Mouse (Mus musculus): Measurements from ENCODE around the gene Ewsr1. TPM values are rescaled to one million over a fixed set of nuclear protein-coding genes. Genes with fewer than 3 reads are reported as not detected.

Ewsr1 gene
- polyA plus RNA-seq, 1 experiment from 2014 or later: 680 TPM

DNA sequence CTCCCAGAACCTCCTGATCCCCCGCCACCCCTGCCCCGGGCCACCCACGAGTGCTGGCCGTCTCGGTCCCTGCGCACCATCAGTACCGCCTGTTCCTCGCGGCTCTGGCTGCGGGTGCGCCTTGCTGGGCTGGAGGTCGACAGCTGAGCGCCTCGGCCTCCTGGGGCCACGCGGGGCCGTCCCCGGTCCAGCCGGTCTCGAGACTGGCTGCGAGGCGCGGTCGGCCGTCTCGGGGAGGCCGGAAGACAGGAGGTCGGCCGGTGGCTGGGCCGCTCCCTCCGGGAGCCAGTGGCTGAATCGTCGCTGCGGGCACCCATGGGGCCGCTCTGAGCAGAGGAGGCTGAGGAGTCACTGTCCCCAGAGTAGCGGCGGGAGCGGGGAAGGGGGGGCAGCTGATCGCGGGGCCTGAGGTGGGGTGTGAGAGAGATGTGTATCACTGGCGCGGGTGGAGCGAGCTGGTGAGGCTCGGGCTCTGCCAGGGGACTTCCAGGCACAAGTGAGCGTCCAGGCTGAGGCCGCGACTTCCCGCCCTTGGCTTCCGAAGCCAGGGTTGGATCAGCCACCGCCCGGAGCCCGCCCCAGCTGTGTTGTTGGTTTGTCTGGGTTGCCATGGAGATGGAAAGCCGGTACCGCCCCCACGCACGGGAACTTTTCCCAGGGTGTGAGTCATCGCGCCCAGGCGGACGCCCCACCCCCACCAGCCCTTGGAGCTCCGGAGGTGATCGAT is 37.5 kb downstream of the Ewsr1 start:
- peak; percentile 94 for DNase-seq (ENCODE audit: low spot score)
- peaks cover 2% of the 10 kb centered on the region; the same call in 1 of the 2 replicates for H3K9me3 ChIP-seq
- H3K4me1 ChIP-seq: peaks cover 66% of the 10 kb centered on the region
- 2% methylated on average over 62 of the region's 62 CpGs for WGBS
- H3K4me3 ChIP-seq: peak overlapping the region; percentile 60
- peak overlapping the region; percentile 71 for H3K27ac ChIP-seq
- peaks cover 82% of the 10 kb centered on the region for H3K27me3 ChIP-seq (ENCODE audit: insufficient read depth, poor library complexity, severe bottlenecking)
- 0 out of 2 replicates have a peak, but pooled peaks cover 8% of the 10 kb centered on the region for H3K36me3 ChIP-seq

DNA sequence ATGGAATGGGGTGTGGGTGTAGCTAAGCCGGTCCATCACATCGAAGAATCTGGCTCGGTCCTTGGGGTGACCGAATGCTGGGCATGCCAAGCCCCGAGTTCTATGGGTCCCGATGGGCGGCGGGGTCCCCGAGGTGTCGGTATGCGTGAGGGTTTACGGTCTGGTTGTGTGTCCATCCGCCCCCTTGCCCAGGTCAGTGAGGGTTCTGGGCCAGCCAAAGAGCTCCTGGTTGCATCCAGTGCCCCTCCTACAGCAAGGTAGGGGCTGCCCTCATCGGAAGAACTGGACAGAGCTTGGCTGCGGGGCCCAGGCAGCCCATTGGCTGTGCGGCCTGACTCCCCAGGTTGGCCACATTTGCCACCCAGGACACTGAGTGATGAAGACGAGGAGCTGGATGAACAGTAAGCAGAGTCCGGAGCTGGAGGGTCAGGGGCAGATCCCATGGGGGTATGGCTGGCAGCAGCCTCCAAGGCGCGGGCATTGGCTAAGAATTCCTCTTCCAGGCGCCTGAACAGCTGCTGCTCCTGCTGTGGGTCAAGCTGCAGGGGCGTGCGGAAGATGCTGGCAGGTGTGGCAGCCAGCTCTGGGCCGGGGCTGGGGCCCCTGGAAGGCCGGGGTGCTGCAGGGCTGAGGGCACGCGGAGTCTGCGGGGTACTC is 38.2 kb downstream of the Ewsr1 start:
- Histone ChIP-seq H3K27me3 (ENCODE audit: insufficient read depth, poor library complexity, severe bottlenecking) (peaks cover 89% of the 10 kb centered on the region), H3K4me1 (peaks cover 73% of the 10 kb centered on the region), H3K27ac (peak overlapping the region; percentile 71; the same call in 1 of the 2 replicates), H3K4me3 (peak overlapping the region; percentile 60), H3K36me3 (0 out of 2 replicates have a peak, but pooled peaks cover 8% of the 10 kb centered on the region), H3K9me3 (peaks cover 2% of the 10 kb centered on the region; the same call in 1 of the 2 replicates)
- 55% methylated on average over 28 of the region's 28 CpGs for WGBS
- DNase-seq (ENCODE audit: low spot score): no peak

DNA sequence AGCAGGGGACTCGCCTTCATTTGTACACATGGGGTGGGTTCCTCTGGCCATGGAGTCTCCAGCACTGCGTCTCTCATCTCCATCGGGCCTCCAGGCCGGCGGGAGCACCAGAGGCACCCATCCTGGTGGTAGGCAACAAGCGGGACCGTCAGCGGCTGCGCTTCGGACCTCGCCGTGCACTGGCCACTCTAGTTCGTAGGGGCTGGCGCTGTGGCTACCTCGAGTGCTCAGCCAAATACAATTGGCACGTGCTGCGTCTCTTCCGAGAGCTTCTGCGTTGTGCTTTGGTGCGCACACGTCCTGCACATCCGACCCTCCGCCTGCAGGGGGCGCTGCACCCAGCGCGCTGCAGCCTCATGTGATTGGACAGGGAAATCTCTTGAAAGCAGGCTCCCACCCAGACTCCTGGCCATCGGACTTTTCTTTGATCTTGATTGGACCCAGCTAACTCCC is 39.3 kb downstream of the Ewsr1 start:
- WGBS: 11% methylated on average over 27 of the region's 27 CpGs

DNA sequence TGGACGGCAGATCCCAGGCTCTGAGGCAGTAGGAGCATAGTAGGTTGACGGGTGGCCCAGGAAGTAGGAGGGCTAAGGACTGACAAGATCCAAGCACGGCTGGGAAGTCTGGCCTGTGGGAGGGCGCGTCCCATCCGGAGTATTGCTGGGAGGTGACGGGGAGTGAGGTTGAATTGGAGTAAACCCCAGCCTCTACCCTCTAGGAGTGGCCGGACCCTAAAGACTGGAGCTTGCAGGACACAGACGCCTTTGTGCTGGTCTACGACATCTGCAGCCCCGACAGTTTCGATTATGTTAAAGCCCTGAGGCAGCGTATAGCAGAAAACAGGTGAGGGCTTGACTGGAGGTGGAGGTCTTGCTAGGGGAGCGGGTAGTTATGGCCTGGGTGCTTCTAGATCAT is 39.8 kb downstream of the Ewsr1 start:
- 29% methylated on average over 14 of the region's 14 CpGs for WGBS
- Histone ChIP-seq H3K4me1 (peaks cover 72% of the 10 kb centered on the region), H3K27ac (no peak overlapping the region), H3K9me3 (peaks cover 2% of the 10 kb centered on the region; the same call in 1 of the 2 replicates), H3K36me3 (0 out of 2 replicates have a peak, but pooled peaks cover 8% of the 10 kb centered on the region), H3K27me3 (ENCODE audit: insufficient read depth, poor library complexity, severe bottlenecking) (peaks cover 94% of the 10 kb centered on the region), H3K4me3 (no peak overlapping the region)
- DNase-seq (ENCODE audit: low spot score): no peak

More for the DNA sequence above, 39.3 kb downstream of the Ewsr1 start:
- DNase-seq (ENCODE audit: low spot score): no peak
- Histone ChIP-seq H3K9me3 (peaks cover 2% of the 10 kb centered on the region; the same call in 1 of the 2 replicates), H3K4me1 (peaks cover 77% of the 10 kb centered on the region), H3K27ac (no peak overlapping the region), H3K36me3 (0 out of 2 replicates have a peak, but pooled peaks cover 8% of the 10 kb centered on the region), H3K4me3 (0 out of 2 replicates have a peak overlapping the region, but pooled peaks have one; percentile 25), H3K27me3 (ENCODE audit: insufficient read depth, poor library complexity, severe bottlenecking) (peaks cover 99% of the 10 kb centered on the region)

DNA sequence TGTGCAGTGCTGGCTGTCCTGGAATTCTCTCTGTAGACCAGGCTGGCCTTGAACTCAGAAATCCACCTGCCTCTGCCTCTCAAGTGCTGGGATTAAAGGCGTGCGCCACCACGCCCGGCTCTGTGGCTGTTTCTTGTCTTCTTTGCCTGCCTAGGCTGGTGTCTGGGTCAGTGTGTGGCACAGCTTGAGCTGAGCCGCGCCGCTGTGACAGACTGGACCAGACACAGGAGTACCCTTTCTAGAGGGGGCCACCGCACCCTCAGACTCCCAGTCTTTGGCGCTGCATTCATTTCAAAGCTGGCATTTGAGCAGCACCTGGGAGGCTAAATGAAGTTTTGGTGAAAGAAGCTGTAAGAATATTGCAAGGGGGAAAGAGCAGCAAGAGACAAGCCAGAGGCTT is 40.3 kb downstream of the Ewsr1 start:
- H3K4me3 ChIP-seq: no peak overlapping the region; the same call in 1 of the 2 replicates
- no peak for DNase-seq (ENCODE audit: low spot score)
- WGBS: 36% methylated on average over 9 of the region's 9 CpGs
- peaks cover 2% of the 10 kb centered on the region; the same call in 1 of the 2 replicates for H3K9me3 ChIP-seq
- H3K27ac ChIP-seq: no peak overlapping the region
- peaks cover 92% of the 10 kb centered on the region for H3K27me3 ChIP-seq (ENCODE audit: insufficient read depth, poor library complexity, severe bottlenecking)
- peaks cover 67% of the 10 kb centered on the region for H3K4me1 ChIP-seq
- 0 out of 2 replicates have a peak, but pooled peaks cover 8% of the 10 kb centered on the region for H3K36me3 ChIP-seq

DNA sequence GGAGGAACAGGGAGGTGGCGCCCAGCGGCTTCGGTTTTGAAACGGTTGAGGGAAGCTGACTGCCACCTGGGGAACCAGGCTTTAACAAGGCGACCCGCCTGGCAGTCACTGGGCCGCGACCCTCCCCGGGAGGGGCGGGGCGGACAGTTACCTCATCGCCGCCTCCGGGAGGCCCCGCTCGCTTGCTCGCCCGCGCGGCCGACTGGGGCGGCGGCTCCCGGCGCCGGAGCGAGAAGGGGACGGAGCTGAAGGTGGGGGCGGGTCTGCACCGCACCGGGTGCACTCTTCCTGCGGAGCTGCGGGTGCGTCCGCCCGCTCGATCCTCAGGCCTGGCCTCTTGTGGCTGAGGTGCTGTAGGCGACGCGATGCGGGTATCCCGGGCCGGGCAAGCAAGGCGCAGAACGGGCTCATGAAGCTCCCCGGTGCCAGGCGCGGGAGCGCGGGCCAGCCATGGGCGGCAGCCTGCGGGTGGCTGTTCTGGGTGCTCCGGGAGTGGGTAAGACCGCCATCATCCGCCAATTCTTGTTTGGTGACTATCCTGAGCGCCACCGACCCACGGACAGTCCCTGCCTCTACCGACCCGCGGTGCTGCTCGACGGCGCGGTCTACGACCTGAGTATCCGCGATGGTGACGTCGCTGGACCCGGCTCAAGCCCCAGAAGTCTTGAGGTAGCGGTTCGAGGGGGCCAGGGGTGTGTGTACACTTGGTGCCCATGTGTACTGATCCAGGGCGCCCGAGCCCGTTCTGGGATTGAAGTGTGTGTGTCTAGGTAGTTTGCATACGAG is 41.0 kb downstream of the Ewsr1 start, which contains the start of gene Rasl10a:
Rasl10a (plus strand) TSS at position 273 of the 786 bp plus-strand sequence.
- Histone ChIP-seq H3K4me1 (peaks cover 60% of the 10 kb centered on the region), H3K27ac (peak within 1 kb of the TSS; percentile 69), H3K27me3 (ENCODE audit: insufficient read depth, poor library complexity, severe bottlenecking) (peaks cover 85% of the 10 kb centered on the region), H3K4me3 (peak within 1 kb of the TSS; percentile 66), H3K36me3 (0 out of 2 replicates have a peak, but pooled peaks cover 7% of the 10 kb centered on the region), H3K9me3 (peaks cover 2% of the 10 kb centered on the region; the same call in 1 of the 2 replicates)
- DNase-seq (ENCODE audit: low spot score): no peak
- WGBS: 2% methylated on average over 76 of the region's 77 CpGs

DNA sequence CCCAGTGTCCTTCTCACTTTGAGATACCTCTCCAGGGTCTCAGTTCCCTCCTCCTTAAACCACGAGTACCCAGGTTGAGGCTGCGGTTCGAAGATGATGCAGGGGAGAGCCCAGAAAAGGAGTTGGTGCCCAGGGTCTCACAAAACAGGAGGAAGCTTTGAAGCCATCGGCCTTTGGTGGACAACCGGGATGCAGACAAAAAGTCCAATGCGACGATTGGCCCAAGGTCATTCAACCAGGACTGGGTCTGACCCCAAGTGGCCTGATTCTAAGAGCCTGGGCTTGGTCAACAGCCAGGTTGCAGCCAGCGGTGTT is 41.6 kb downstream of the Ewsr1 start:
- Histone ChIP-seq H3K36me3 (0 out of 2 replicates have a peak, but pooled peaks cover 5% of the 10 kb centered on the region), H3K4me1 (peaks cover 55% of the 10 kb centered on the region), H3K4me3 (peak overlapping the region; percentile 66), H3K9me3 (peaks cover 2% of the 10 kb centered on the region; the same call in 1 of the 2 replicates), H3K27me3 (ENCODE audit: insufficient read depth, poor library complexity, severe bottlenecking) (peaks cover 79% of the 10 kb centered on the region), H3K27ac (peak overlapping the region; percentile 69; the same call in 1 of the 2 replicates)
- DNase-seq (ENCODE audit: low spot score): no peak
- WGBS: 19% methylated on average over 8 of the region's 8 CpGs

DNA sequence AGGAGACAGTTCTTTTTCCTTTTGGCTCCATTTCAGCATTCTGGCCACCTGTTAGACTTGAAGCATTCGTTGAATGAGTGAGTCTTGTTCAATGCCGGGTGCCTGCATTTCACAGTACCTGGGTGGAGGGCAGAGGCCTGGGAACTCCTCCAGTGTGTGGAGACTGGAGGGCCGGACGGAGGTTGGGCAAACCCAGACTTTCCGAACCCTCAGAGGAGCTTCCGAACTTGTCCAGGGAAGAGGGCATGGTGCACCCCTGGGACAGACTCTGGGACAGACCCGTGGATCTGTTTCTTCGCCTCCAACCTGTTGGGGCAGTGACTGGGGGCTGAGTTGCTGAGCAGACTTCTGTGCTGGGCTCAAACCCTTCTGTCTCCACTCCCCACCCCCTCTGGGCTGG is 42.0 kb downstream of the Ewsr1 start:
- no peak for DNase-seq (ENCODE audit: low spot score)
- 59% methylated on average over 8 of the region's 8 CpGs for WGBS
- H3K4me1 ChIP-seq: peaks cover 50% of the 10 kb centered on the region
- no peak overlapping the region for H3K27ac ChIP-seq
- H3K9me3 ChIP-seq: peaks cover 2% of the 10 kb centered on the region; the same call in 1 of the 2 replicates
- H3K4me3 ChIP-seq: no peak overlapping the region
- H3K27me3 ChIP-seq (ENCODE audit: insufficient read depth, poor library complexity, severe bottlenecking): peaks cover 75% of the 10 kb centered on the region
- H3K36me3 ChIP-seq: 0 out of 2 replicates have a peak, but pooled peaks cover 5% of the 10 kb centered on the region

DNA sequence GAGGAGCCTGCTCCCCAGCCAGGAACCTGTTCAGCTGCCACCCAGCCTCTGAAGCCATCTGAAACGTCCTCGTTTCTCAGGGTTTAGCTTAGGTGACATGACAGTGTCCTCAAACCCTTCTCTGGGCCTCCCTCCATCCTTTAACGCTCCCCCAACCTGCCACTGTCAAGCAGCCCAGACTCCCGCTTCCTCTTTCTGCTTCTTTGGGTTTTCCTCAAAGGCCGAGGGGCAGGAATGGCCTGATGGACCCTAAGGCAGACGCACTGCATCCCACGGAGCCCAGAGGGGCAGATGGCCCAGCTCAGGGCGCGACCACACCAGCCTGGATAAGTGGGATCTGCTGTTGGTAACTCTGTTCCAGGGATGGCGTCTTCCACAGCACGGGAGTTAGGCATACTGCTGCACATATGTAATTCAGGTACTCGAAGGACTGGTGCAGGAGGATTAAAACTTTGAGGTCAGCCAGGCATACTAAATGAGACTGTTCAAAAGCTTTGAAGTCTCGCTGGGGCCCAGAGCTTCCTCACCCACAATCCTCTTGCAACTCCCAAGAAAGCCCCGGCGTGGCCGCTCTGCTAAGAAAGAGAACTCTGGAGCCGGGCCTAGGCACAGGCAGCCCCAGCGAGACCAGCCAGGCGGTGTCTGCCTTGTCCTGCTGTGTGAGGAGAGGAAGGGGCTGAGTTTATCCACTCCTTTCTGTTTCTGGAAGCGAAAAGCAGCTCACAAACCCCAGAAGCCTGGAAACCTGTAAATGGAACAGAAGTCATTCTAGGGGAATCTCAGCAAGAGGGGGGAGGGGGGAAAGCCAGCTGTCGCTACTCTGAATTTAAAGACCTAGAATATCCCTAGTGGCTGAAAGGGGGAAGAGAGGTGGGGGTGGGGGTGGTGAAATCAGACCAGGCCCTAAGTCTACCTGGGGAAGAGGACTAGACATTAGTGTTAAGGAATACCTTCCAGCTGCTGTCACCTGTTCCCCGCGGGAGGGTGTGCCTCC is 42.8 kb downstream of the Ewsr1 start:
- no peak overlapping the region for H3K27ac ChIP-seq
- H3K9me3 ChIP-seq: peaks cover 2% of the 10 kb centered on the region; the same call in 1 of the 2 replicates
- no peak overlapping the region for H3K4me3 ChIP-seq
- 40% methylated on average over 23 of the region's 23 CpGs for WGBS
- H3K4me1 ChIP-seq: peaks cover 42% of the 10 kb centered on the region
- H3K36me3 ChIP-seq: 0 out of 2 replicates have a peak, but pooled peaks cover 5% of the 10 kb centered on the region
- H3K27me3 ChIP-seq (ENCODE audit: insufficient read depth, poor library complexity, severe bottlenecking): peaks cover 67% of the 10 kb centered on the region
- DNase-seq (ENCODE audit: low spot score): no peak

DNA sequence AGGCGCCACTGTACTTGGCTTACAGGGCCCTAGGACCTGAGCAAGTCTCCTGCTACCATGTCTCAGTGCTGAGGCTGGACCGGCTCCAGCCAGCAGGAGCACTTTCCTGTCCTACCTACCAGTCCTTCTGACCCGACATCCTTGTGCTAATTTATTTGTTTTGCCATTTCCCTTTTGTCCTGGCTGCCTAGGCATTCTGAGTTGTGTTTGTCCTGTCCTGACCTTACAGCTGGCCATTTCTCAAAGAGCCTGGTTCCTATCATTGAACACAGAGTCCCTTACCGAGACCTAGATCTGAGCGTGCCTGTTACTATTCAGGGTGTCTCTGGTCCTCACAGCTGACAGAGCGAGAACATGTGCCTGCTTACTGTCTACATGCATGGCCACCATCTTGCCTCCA is 44.2 kb downstream of the Ewsr1 start:
- Histone ChIP-seq H3K9me3 (no peaks in the 10 kb centered on the region), H3K4me1 (peaks cover 36% of the 10 kb centered on the region), H3K27ac (no peak overlapping the region), H3K27me3 (ENCODE audit: insufficient read depth, poor library complexity, severe bottlenecking) (peaks cover 60% of the 10 kb centered on the region), H3K36me3 (no peaks in the 10 kb centered on the region), H3K4me3 (no peak overlapping the region)
- DNase-seq (ENCODE audit: low spot score): no peak
- WGBS: 57% methylated on average over 6 of the region's 6 CpGs

DNA sequence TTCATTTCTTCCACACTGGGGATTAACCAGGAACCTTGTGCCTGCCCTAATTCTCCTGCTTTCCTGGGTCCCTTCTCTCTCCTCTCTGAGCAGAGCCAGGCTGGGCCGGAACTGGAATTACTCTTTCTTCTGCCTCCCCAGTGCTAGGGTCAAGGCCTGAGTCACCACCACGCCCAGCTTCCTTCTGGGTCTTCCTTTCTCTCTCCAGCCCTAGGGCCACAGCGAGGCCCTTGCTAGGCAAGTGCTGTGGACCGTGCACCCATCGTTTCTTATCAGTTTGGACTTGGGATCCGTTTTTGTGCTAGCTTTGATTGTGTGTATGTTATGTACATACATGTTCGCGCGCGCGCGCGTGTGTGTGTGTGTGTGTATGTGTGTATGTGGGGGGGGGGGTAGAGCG is 44.9 kb downstream of the Ewsr1 start:
- DNase-seq (ENCODE audit: low spot score): no peak
- no peak overlapping the region for H3K4me3 ChIP-seq
- H3K27ac ChIP-seq: no peak overlapping the region
- WGBS: 86% methylated on average over 14 of the region's 14 CpGs
- H3K27me3 ChIP-seq (ENCODE audit: insufficient read depth, poor library complexity, severe bottlenecking): peaks cover 55% of the 10 kb centered on the region
- no peaks in the 10 kb centered on the region for H3K9me3 ChIP-seq
- H3K4me1 ChIP-seq: peaks cover 29% of the 10 kb centered on the region
- H3K36me3 ChIP-seq: no peaks in the 10 kb centered on the region
